Mouse (Mus musculus) heart, embryonic 13.5 days (tissue): ENCODE data around the gene Shroom1. TPM values are rescaled to one million over a fixed set of nuclear protein-coding genes. Genes with fewer than 3 reads are reported as not detected.
A peak's percentile ranks its signal among the peaks of the same experiment; 100 is the strongest.

Experiments used
- ATAC-seq: fragments of 200-750 bp; cut with Nextera tagmentation; 2 replicates; pipeline ENCODE4 v1.8.0; 2017; ENCODE audit warnings: moderate TSS enrichment; ENCODE audit not compliant: insufficient number of reproducible peaks, low FRiP score, low TSS enrichment; ENCODE audit errors: extremely low read depth
- H3K27ac ChIP-seq: fragments of 300-500 bp; sonication (generic); replicated peaks from 2 replicates; pipeline ENCODE4 v1.5.1; 2015; ENCODE audit warnings: moderate library complexity, mild to moderate bottlenecking, inconsistent platforms
- H3K27me3 ChIP-seq: fragments of 300-500 bp; sonication (generic); replicated peaks from 2 replicates; pipeline ENCODE4 v1.6.1; 2015; ENCODE audit warnings: mild to moderate bottlenecking, inconsistent platforms
- H3K36me3 ChIP-seq: fragments of 300-500 bp; sonication (generic); 2 replicates; pipeline ENCODE4 v1.6.1; 2015; ENCODE audit warnings: mild to moderate bottlenecking, inconsistent platforms
- H3K4me1 ChIP-seq: fragments of 300-500 bp; sonication (generic); 2 replicates; pipeline ENCODE4 v1.6.1; 2015; ENCODE audit warnings: inconsistent platforms
- H3K4me2 ChIP-seq: fragments of 300-500 bp; sonication (generic); 2 replicates; pipeline ENCODE4 v1.6.1; 2015; ENCODE audit warnings: inconsistent platforms, mild to moderate bottlenecking, moderate library complexity
- H3K4me3 ChIP-seq: fragments of 300-500 bp; sonication (generic); 2 replicates; pipeline ENCODE4 v1.5.1; 2015; ENCODE audit warnings: moderate library complexity, mild to moderate bottlenecking, inconsistent platforms
- H3K9ac ChIP-seq: fragments of 300-500 bp; sonication (generic); 2 replicates; pipeline ENCODE4 v1.6.1; 2015; ENCODE audit warnings: inconsistent platforms, mild to moderate bottlenecking, moderate library complexity
- H3K9me3 ChIP-seq: fragments of 300-500 bp; sonication (generic); 2 replicates; pipeline ENCODE4 v1.6.1; 2016; ENCODE audit warnings: inconsistent platforms
- WGBS: fragments of 180-500 bp; shearing (Covaris S2); methylation state at CpG from one replicate; pipeline ENCODE4 v1.1.7; 2015; ENCODE audit warnings: mixed read lengths; 5-methylcytosine and 5-hydroxymethylcytosine counted together
- polyA plus RNA-seq: library from polyadenylated mRNA; unstranded; fragments of >200 nt; fragmentation: Nextera tagmentation; extraction: Ambion mirVana; gene quantifications from 2 replicates; pipeline ENCODE4 v1.2.1, GENCODE M21; 2015

The Shroom1 gene
- polyA plus RNA-seq, 1 experiment from 2014 or later = 3.0 TPM

DNA sequence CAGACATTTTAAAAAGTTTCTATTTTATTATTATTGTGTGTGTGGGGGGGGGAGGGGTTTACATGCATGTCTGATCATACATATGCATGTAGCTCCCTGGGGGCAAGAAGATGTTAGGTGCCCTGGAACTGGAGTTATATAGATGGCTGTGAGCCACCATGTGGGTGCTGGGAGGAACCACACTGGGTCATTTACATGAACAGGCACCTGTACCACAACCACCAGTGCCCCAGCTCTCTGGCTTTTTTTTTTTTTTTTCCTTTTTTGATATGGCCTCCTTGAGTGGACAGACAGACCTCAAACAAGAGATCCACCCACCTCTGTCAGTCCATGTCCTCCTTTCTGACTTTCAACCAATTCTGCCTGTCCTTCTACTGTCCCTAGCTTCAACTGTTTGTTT lies 27.8 kb upstream of the Shroom1 start:
- H3K9me3 ChIP-seq = no peaks in the 10 kb centered on the region
- H3K4me2 ChIP-seq = peak overlapping the region; percentile 74
- H3K9ac ChIP-seq = peak overlapping the region; percentile 94; the same call in 1 of the 2 replicates
- ATAC-seq = no peak
- peaks cover 33% of the 10 kb centered on the region for H3K4me1 ChIP-seq
- peak overlapping the region; percentile 69 for H3K4me3 ChIP-seq
- H3K27ac ChIP-seq = no peak overlapping the region
- H3K27me3 ChIP-seq = no peaks in the 10 kb centered on the region
- peaks cover 16% of the 10 kb centered on the region for H3K36me3 ChIP-seq

DNA sequence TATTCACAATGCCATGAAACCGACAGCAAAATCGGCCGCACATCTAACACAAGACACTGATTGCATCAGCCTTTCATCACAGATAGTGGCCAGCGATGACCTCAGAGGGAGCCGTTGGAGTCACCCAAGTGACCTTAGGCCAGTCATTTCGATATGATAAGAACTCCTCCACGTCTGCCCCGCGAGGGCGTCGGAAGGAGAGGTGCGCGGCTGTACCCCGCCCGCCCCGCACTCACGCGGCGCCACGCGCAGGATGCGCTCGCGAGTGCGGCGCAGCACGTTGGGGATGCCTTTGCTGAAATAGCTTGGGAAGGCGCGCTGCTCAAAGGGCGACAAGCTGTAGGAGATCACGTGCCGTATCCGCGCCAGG lies 26.7 kb upstream of the Shroom1 start:
- no peaks in the 10 kb centered on the region for H3K9me3 ChIP-seq
- under 1% methylated on average over 34 of the region's 34 CpGs for WGBS
- peak overlapping the region; percentile 74 for H3K4me2 ChIP-seq
- H3K4me3 ChIP-seq = peak overlapping the region; percentile 69
- H3K36me3 ChIP-seq = peaks cover 16% of the 10 kb centered on the region
- peak overlapping the region; percentile 88 for H3K27ac ChIP-seq
- H3K4me1 ChIP-seq = peaks cover 26% of the 10 kb centered on the region
- no peaks in the 10 kb centered on the region for H3K27me3 ChIP-seq
- H3K9ac ChIP-seq = peak overlapping the region; percentile 94
- 0 out of 2 replicates have a peak, but pooled peaks have one; percentile 18 for ATAC-seq

DNA sequence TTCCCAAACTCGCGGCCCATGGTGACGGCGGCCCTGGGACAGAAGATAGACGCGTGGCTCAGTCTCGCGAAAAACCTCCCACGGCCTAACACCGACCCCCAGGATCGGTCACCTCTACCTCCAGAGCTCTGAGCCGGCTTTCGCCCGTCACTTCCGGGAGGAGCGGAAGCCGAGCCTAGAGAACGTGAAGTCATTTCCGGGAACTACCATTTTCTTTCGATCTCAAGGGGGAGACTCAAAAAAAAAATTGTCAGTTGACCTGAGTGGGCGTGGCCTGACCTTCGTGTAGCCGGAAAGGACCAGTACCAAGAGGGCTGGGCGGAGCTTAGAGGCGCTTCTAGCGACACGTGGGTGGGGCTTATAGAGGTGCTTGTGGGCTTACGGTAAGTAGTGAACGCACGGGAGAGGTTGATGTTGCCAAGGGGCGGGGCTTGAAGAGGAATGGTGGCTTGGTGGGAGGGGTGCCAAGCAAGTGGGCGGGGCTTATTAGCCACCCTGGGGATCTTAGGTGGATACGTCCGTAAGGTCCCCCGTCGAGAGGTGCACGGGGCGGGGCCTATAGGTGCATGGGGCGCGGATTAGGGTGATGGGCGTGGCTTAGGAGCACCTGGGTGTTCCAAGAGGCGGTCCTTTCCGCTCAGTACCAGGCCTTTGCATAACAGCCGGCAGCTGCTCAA lies 26.2 kb upstream of the Shroom1 start, which contains the start of the genes Uqcrq and Gdf9:
Uqcrq (minus strand) TSS at position 162 of the 677 bp plus-strand sequence.
Gdf9 (plus strand) TSS at position 354 of the 677 bp plus-strand sequence.
- Histone ChIP-seq H3K9me3 (no peaks in the 10 kb centered on the region), H3K9ac (peak within 1 kb of the TSS; percentile 94), H3K27me3 (no peaks in the 10 kb centered on the region), H3K4me3 (peak within 1 kb of the TSS; percentile 69), H3K36me3 (peaks cover 16% of the 10 kb centered on the region), H3K4me2 (peak within 1 kb of the TSS; percentile 74), H3K4me1 (peaks cover 23% of the 10 kb centered on the region), H3K27ac (peak within 1 kb of the TSS; percentile 88)
- ATAC-seq = peak; percentile 93
- under 1% methylated on average over 44 of the region's 44 CpGs for WGBS

DNA sequence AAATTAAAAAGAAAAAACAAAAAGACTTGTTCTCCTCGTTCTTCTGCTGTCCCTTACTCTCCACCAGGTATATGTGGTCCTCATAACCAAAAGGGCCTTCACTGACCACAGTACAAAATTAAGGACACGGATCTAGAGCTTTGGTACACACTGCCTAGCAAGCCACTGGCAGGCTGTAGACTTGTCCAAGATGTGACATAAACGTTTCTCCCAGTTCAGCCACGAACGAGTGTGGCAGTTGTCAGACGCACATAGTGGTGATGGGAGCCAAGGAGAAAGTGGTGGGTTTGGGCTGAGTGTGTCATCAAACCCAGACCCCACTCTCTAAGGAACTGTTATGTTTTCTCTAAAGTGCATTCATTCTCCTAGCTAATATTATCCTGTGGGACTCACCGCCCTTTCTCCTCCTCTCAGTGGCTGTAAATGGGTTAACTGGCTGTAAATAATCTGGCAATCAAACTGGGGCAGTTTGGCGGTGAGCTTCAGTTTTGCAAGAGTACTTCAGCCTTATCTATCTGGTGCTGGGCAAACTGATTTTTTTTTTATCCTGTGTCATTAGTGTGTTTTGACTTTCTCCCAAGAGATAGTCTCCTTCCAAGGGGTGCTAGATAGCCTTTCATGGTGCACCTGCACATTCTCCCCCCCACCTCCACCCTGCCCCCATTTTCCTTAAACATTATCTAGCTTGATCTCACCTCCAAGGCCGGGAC lies 25.5 kb upstream of the Shroom1 start:
- WGBS = 13% methylated on average over 9 of the region's 9 CpGs
- Histone ChIP-seq H3K9ac (peak overlapping the region; percentile 94), H3K9me3 (no peaks in the 10 kb centered on the region), H3K4me1 (peaks cover 22% of the 10 kb centered on the region), H3K4me2 (peak overlapping the region; percentile 74), H3K27ac (peak overlapping the region; percentile 81), H3K4me3 (peak overlapping the region; percentile 69), H3K27me3 (no peaks in the 10 kb centered on the region), H3K36me3 (peaks cover 16% of the 10 kb centered on the region)
- no peak for ATAC-seq

DNA sequence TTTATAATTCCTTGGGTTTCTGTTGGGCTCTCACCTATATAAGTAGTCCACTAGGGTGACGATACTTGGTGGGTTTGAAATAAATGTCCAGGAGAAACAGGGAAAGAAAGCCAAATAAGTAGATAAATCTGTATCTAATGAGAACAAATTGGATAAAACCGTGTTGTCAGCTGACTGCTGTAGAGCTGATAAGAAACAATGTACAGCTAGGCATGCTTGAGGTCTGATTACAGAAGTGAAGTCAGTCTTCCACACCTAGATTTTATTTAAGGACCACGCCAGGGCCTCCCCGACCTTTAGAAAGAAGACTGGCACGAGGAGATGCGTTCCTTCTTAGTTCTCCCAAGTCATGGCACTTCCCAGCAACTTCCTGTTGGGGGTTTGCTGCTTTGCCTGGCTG lies 23.9 kb upstream of the Shroom1 start:
- no peak overlapping the region for H3K9ac ChIP-seq
- no peak overlapping the region for H3K4me3 ChIP-seq
- H3K27ac ChIP-seq = no peak overlapping the region
- H3K4me2 ChIP-seq = no peak overlapping the region
- no peaks in the 10 kb centered on the region for H3K27me3 ChIP-seq
- 30% methylated on average over 6 of the region's 6 CpGs for WGBS
- peaks cover 13% of the 10 kb centered on the region for H3K36me3 ChIP-seq
- ATAC-seq = no peak
- no peaks in the 10 kb centered on the region for H3K9me3 ChIP-seq
- peaks cover 22% of the 10 kb centered on the region for H3K4me1 ChIP-seq

DNA sequence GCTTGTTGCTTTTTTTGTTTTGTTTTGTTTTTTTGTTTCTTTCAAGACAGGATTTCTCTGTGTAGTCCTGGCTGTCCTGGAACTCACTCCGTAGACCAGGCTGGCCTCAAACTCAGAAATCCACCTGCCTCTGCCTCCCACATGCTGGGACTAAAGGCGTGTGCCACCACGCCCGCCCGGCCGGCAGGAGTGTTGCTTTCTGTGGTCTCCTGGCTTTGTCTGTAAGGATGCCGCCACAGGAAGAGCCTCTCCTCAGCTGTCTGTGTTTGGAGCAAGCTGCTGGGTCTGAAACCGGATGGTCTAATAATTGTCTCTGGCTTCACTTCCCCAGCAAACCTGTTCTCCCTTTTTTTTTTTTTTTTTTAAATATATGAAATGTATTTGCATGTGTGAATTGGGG lies 21.5 kb upstream of the Shroom1 start:
- Histone ChIP-seq H3K36me3 (no peaks in the 10 kb centered on the region), H3K4me1 (peaks cover 11% of the 10 kb centered on the region), H3K4me3 (no peak overlapping the region), H3K9ac (no peak overlapping the region), H3K9me3 (no peaks in the 10 kb centered on the region), H3K27ac (no peak overlapping the region), H3K4me2 (no peak overlapping the region), H3K27me3 (no peaks in the 10 kb centered on the region)
- no peak for ATAC-seq
- 68% methylated on average over 8 of the region's 8 CpGs for WGBS

DNA sequence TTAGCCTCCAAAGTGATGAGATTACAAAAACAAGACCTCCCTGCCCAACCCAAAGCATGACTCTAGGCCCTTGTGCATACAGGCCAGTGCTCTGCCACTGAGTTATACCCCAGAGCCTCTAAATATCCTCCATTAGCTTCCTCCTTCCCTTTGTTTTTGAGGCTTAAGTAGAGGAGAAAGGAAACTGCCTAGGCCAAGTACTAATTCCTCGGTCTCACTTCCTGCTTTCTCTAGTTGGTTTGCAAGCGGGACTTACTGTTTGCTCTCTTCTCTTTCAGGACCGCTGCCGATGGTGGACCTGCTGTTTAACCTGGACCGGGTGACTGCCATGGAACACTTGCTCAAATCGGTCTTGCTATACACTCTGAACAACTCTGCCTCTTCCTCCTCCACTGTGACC lies 20.7 kb upstream of the Shroom1 start:
- WGBS = 76% methylated on average over 6 of the region's 6 CpGs
- no peaks in the 10 kb centered on the region for H3K36me3 ChIP-seq
- H3K9ac ChIP-seq = no peak overlapping the region
- no peaks in the 10 kb centered on the region for H3K27me3 ChIP-seq
- H3K4me2 ChIP-seq = no peak overlapping the region
- no peak overlapping the region for H3K27ac ChIP-seq
- H3K9me3 ChIP-seq = no peaks in the 10 kb centered on the region
- H3K4me3 ChIP-seq = no peak overlapping the region
- peaks cover 10% of the 10 kb centered on the region for H3K4me1 ChIP-seq
- no peak for ATAC-seq

DNA sequence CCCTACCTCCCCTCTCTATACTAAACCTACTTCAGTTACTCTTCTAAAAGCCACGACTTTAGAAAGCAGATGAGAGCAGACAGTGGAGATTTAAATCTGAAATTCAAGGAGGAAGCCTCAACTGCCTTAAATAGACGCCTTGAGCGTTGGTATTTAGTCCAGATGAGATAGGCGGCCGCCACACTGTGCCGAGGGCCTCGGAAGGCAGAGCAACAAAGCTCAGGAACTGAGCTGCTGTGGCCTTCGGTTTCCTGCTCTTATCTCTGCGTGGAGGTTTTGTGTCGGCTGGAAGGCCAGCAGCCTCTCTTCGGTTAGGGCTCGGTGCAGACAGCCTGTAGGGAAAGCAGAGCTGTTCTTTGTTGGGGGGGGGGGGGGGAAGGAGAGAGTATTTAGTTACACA lies 15.1 kb upstream of the Shroom1 start:
- peak overlapping the region; percentile 92 for H3K27ac ChIP-seq
- no peak overlapping the region for H3K4me3 ChIP-seq
- 3% methylated on average over 12 of the region's 12 CpGs for WGBS
- H3K27me3 ChIP-seq = no peaks in the 10 kb centered on the region
- peaks cover 17% of the 10 kb centered on the region for H3K4me1 ChIP-seq
- ATAC-seq = no peak
- H3K9ac ChIP-seq = peak overlapping the region; percentile 72
- peak overlapping the region; percentile 44 for H3K4me2 ChIP-seq
- no peaks in the 10 kb centered on the region for H3K36me3 ChIP-seq
- no peaks in the 10 kb centered on the region for H3K9me3 ChIP-seq

DNA sequence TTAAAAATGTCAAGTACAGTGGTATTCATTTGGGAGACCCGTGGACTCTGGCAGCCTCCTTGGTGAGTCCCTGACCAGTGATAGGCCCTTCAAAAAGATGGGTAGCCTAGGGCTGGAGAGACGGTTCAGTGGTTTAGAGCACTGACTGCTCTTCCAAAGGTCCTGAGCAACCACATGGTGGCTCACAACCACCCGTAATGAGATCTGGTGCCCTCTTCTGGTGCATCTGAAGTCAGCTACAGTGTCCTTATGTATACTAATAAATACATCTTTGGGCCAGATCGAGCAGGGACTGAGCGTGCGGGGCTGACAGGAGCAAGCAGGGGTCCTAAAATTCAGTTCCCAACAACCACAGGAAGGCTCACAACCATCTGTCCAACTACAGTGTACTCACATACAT lies 13.1 kb upstream of the Shroom1 start:
- H3K4me1 ChIP-seq = peaks cover 20% of the 10 kb centered on the region
- H3K4me2 ChIP-seq = no peak overlapping the region
- H3K4me3 ChIP-seq = no peak overlapping the region
- no peaks in the 10 kb centered on the region for H3K27me3 ChIP-seq
- 45% methylated on average over 6 of the region's 6 CpGs for WGBS
- no peaks in the 10 kb centered on the region for H3K36me3 ChIP-seq
- H3K9ac ChIP-seq = no peak overlapping the region
- no peaks in the 10 kb centered on the region for H3K9me3 ChIP-seq
- ATAC-seq = no peak
- no peak overlapping the region for H3K27ac ChIP-seq

DNA sequence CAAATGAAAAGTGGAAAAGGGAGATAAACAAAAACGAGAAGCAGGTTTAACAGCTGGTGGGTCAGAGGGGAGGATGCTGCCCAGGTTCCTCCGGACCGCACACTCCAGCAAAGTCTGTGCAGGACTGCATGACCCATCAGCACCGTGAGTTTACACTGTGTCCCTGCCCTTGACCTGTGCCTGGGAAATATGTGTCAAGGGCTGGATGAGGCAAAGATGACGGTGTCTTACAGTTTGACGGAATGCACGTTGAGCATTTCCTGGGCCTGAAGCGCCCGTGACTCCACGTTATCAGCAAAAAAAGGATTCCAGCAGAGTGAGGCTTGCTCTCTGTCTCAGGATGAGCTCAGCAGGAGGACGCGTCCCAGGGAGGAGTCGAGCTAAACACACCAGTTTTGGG lies 11.4 kb upstream of the Shroom1 start:
- Histone ChIP-seq H3K4me1 (peaks cover 28% of the 10 kb centered on the region), H3K9ac (no peak overlapping the region), H3K36me3 (no peaks in the 10 kb centered on the region), H3K4me3 (no peak overlapping the region), H3K27ac (no peak overlapping the region), H3K4me2 (no peak overlapping the region), H3K27me3 (peaks cover 2% of the 10 kb centered on the region; the same call in 1 of the 2 replicates), H3K9me3 (no peaks in the 10 kb centered on the region)
- WGBS = 32% methylated on average over 13 of the region's 13 CpGs
- ATAC-seq = no peak

DNA sequence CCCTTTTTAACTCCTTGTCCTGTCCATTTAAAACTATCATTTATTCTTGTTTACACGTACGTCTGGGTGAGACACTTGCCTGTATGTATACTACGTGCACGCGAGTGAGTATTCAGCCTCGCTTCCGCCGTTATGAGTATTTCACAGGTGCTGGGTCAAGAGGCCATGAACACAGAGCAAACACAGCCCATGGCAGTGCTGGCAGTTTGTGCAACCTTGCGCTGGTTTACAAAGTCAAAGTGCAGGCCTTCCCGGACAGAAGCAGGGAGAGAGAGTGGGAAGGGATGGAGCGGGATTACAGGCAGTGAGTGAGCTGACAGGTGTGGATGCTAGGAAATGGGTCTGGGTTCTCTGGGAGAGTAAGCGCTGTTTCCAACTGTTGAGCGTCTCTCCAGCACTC lies 10.8 kb upstream of the Shroom1 start:
- Histone ChIP-seq H3K4me2 (no peak overlapping the region), H3K9me3 (no peaks in the 10 kb centered on the region), H3K36me3 (no peaks in the 10 kb centered on the region), H3K9ac (no peak overlapping the region), H3K4me3 (no peak overlapping the region), H3K27me3 (peaks cover 5% of the 10 kb centered on the region; the same call in 1 of the 2 replicates), H3K4me1 (peaks cover 34% of the 10 kb centered on the region), H3K27ac (no peak overlapping the region)
- ATAC-seq = no peak
- 82% methylated on average over 13 of the region's 13 CpGs for WGBS
